Mouse (Mus musculus): ENCODE results near the gene Pop4.

The Pop4 gene

GRCm38 (mm10) chr7:38219526-38219925 is 51.7 kb downstream of the Pop4 start:
- DNase-seq (ENCODE audit: low spot score), result no peak

GRCm38 (mm10) chr7:38218631-38219367 is 52.4 kb downstream of the Pop4 start:
- no peak for DNase-seq (ENCODE audit: low spot score)

GRCm38 (mm10) chr7:38217417-38218171 is 53.6 kb downstream of the Pop4 start:
- DNase-seq (ENCODE audit: low spot score), result peak; percentile 80

GRCm38 (mm10) chr7:38215697-38216096 is 55.5 kb downstream of the Pop4 start:
- no peak for DNase-seq (ENCODE audit: low spot score)

GRCm38 (mm10) chr7:38215281-38215680 is 55.9 kb downstream of the Pop4 start:
- DNase-seq (ENCODE audit: low spot score), result no peak

GRCm38 (mm10) chr7:38214473-38215214 is 56.6 kb downstream of the Pop4 start:
- DNase-seq (ENCODE audit: low spot score), result no peak

GRCm38 (mm10) chr7:38212651-38213062 is 58.6 kb downstream of the Pop4 start:
- DNase-seq (ENCODE audit: low spot score), result no peak

Measured in layer of hippocampus, adult 11-12 months (tissue).